ENCODE assay signal across 8 mouse cellular contexts in genomic region chr14:59478699-59479098, GRCm38 (mm10). TPM values are rescaled to one million over a fixed set of nuclear protein-coding genes. Genes with fewer than 3 reads are reported as not detected.
A peak's percentile ranks its signal among the peaks of the same experiment; 100 is the strongest.
DNase-seq lines count a peak whose midpoint lies in the region; ATAC-seq and TF ChIP-seq lines count a peak whose summit lies in the region.

No protein-coding gene starts in this region.

- 26% methylated on average over 6 of the region's 6 CpGs for WGBS in heart, embryonic 16.5 days

- peaks cover 6% of the 10 kb centered on the region for H3K4me1 ChIP-seq in heart, embryonic 16.5 days (ENCODE audit: control insufficient read depth, insufficient read depth, low read length)

- H3K36me3 ChIP-seq in heart, embryonic 16.5 days (ENCODE audit: control insufficient read depth, insufficient read depth): no peaks in the 10 kb centered on the region

- DNase-seq in layer of hippocampus, adult 11-12 months (ENCODE audit: low spot score): peak; percentile 30
- DNase-seq in layer of hippocampus, postnatal 10 days (ENCODE audit: low spot score in 2 of 2): no peak
- DNase-seq in brain, embryonic 14.5 days (ENCODE audit: low read depth): peak; percentile 0
- DNase-seq in left cerebral cortex, adult 8-10 months (ENCODE audit: low spot score in 2 of 2): peak; percentile 12 to 30
- DNase-seq in spleen, postnatal 10 days (ENCODE audit: low spot score in 2 of 2): no peak
- DNase-seq in gastrocnemius, adult 8-10 months (ENCODE audit: low spot score in 2 of 2): no peak

- H3K4me3 ChIP-seq in heart, embryonic 16.5 days (ENCODE audit: low read length): peak overlapping the region; percentile 34

- TF ChIP-seq CTCF in brain, embryonic 14.5 days (IDR thresholded peaks at IDR 0.05; ENCODE audit: borderline replicate concordance, extremely low read depth, insufficient read depth, insufficient read length): no peak

- H3K9me3 ChIP-seq in heart, embryonic 16.5 days (replicated peaks; ENCODE audit: control insufficient read depth, low read length): no peaks in the 10 kb centered on the region

- H3K4me2 ChIP-seq in heart, embryonic 16.5 days (ENCODE audit: low read depth, low read length): peak overlapping the region; percentile 45

- no peak for TF ChIP-seq POLR2A in brain, embryonic 14.5 days (IDR thresholded peaks at IDR 0.05; ENCODE audit: borderline replicate concordance, extremely low read depth, insufficient read depth, insufficient read length, poor library complexity, severe bottlenecking)

- peak overlapping the region; percentile 70 for H3K27ac ChIP-seq in heart, embryonic 16.5 days (ENCODE audit: low read length)

- 0 out of 2 replicates have a peak, but pooled peaks have one; percentile 49 for ATAC-seq in heart, embryonic 16.5 days (replicated peaks; ENCODE audit: extremely low read depth, insufficient read depth, low FRiP score)
- ATAC-seq in megakaryocyte progenitor cell, adult 5-6 weeks (replicated peaks; ENCODE audit: poor library complexity): no peak

- H3K27me3 ChIP-seq in heart, embryonic 16.5 days (ENCODE audit: control insufficient read depth, insufficient read depth, low read length): no peaks in the 10 kb centered on the region

- H3K9ac ChIP-seq in heart, embryonic 16.5 days (ENCODE audit: low read length): no peak overlapping the region

RNA-seq across cellular contexts. Expression of gene Cab39l, which starts 37.9 kb away (rescaled TPM):
- total RNA-seq in layer of hippocampus, postnatal 10 days (2021): 10 to 100 TPM; 17.3 to 25.8 TPM
- 7.8 and 12.4 TPM in 2 replicates for polyA plus RNA-seq in brain, embryonic 14.5 days (2012; rRNA removed)
- polyA plus RNA-seq in heart, embryonic 16.5 days (2015; fragmentation: Nextera tagmentation; extraction: Ambion mirVana): 22.9 and 23.0 TPM in 2 replicates
- 10 to 100 TPM; 22.7 to 31.4 (median 29.1) TPM for total RNA-seq in left cerebral cortex, adult 8-10 months (2022)
- 10 to 100 TPM; 20.9 to 26.5 (median 22.3) TPM for total RNA-seq in gastrocnemius, adult 8-10 months (2022)
- 42.5 and 44.4 TPM in 2 replicates for total RNA-seq in megakaryocyte progenitor cell, adult 5-6 weeks (2015)
- total RNA-seq in megakaryocyte progenitor cell, adult 5-6 weeks (2017): 30.8 and 31.0 TPM in 2 replicates

RNA-seq across cellular contexts. Expression of gene Setdb2, which starts 38.0 kb away (rescaled TPM):
- total RNA-seq in layer of hippocampus, postnatal 10 days (2021): 1 to 10 TPM; 5.6 to 6.3 TPM
- 5.1 and 5.4 TPM in 2 replicates for polyA plus RNA-seq in brain, embryonic 14.5 days (2012; rRNA removed)
- 5.8 and 6.2 TPM in 2 replicates for polyA plus RNA-seq in heart, embryonic 16.5 days (2015; fragmentation: Nextera tagmentation; extraction: Ambion mirVana)
- total RNA-seq in left cerebral cortex, adult 8-10 months (2022): 1 to 10 TPM; 5.3 to 8.1 (median 6.2) TPM
- total RNA-seq in gastrocnemius, adult 8-10 months (2022): 1 to 10 TPM; 2.8 to 5.3 (median 4.4) TPM
- total RNA-seq in megakaryocyte progenitor cell, adult 5-6 weeks (2015): 38.2 and 41.4 TPM in 2 replicates
- total RNA-seq in megakaryocyte progenitor cell, adult 5-6 weeks (2017): 27.4 and 30.4 TPM in 2 replicates

Comparison
In these comparisons a context has a peak if more than half of its experiments do, and no peak if none do; other contexts are left out.
1. DNase-seq: peak in layer of hippocampus, adult 11-12 months (single experiment), brain, embryonic 14.5 days (single experiment) and left cerebral cortex, adult 8-10 months (2 of 2); none in layer of hippocampus, postnatal 10 days (0 of 2), spleen, postnatal 10 days (0 of 2) and gastrocnemius, adult 8-10 months (0 of 2).